Mouse (Mus musculus) liver, embryonic 14.5 days (tissue): ENCODE results near the gene Braf. TPM values are rescaled to one million over a fixed set of nuclear protein-coding genes. Genes with fewer than 3 reads are reported as not detected.

Experiments
- ATAC-seq: fragments of 200-750 bp; cut with Nextera tagmentation; 2 replicates; pipeline ENCODE4 v1.8.0; 2017; ENCODE audit warnings: moderate number of reproducible peaks, mild to moderate bottlenecking, moderate library complexity; ENCODE audit not compliant: insufficient read depth
- DNase-seq, 3 experiments: peaks; one replicate each; pipeline ENCODE4 v3.0.0-alpha.2; 2012 to 2013; ENCODE audit warnings: low read depth in 3 of 3, low spot score in 3 of 3
- H3K27ac ChIP-seq: fragments of 300-500 bp; sonication (generic); 2 replicates; pipeline ENCODE4 v1.5.1; 2014; ENCODE audit warnings: moderate library complexity, mild to moderate bottlenecking, control low read depth, inconsistent platforms
- H3K27me3 ChIP-seq: fragments of 300-500 bp; sonication (generic); 2 replicates; pipeline ENCODE4 v1.6.1; 2014; ENCODE audit warnings: mild to moderate bottlenecking, low read length, moderate library complexity; ENCODE audit not compliant: control insufficient read depth, insufficient read depth
- H3K36me3 ChIP-seq: fragments of 300-500 bp; sonication (generic); replicated peaks from 2 replicates; pipeline ENCODE4 v1.6.1; 2014; ENCODE audit warnings: low read depth; ENCODE audit not compliant: control insufficient read depth, insufficient read depth
- H3K4me1 ChIP-seq, 2 experiments: fragments of 200-500 bp in 1 of 2; fragments of 300-500 bp in 1 of 2; sonication (generic) in 1 of 2; replicated peaks; 2 replicates each; pipeline ENCODE4 v1.6.1; 2012 to 2014; ENCODE audit warnings: antibody characterized with exemption in 1 of 2, inconsistent platforms in 1 of 2, low read length in 1 of 2; ENCODE audit not compliant: control insufficient read depth in 2 of 2, insufficient read depth in 2 of 2
- H3K4me2 ChIP-seq: fragments of 300-500 bp; sonication (generic); 2 replicates; pipeline ENCODE4 v1.6.1; 2014; ENCODE audit warnings: low read depth, mild to moderate bottlenecking, control low read depth, moderate library complexity
- H3K4me3 ChIP-seq, 2 experiments: fragments of 200-500 bp in 1 of 2; fragments of 300-500 bp in 1 of 2; sonication (generic) in 1 of 2; 2 replicates each; pipeline ENCODE4 v1.5.1; 2012 to 2014; ENCODE audit warnings: low read depth in 2 of 2, low read length in 2 of 2, mild to moderate bottlenecking in 2 of 2, control low read depth in 1 of 2, inconsistent platforms in 1 of 2, moderate library complexity in 1 of 2; ENCODE audit not compliant: insufficient read depth in 1 of 2
- H3K9ac ChIP-seq: fragments of 300-500 bp; sonication (generic); replicated peaks from 2 replicates; pipeline ENCODE4 v1.6.1; 2014; ENCODE audit warnings: mild to moderate bottlenecking, control low read depth, moderate library complexity
- H3K9me3 ChIP-seq: fragments of 300-500 bp; sonication (generic); 2 replicates; pipeline ENCODE4 v1.6.1; 2016; ENCODE audit warnings: low read length, mixed read lengths; ENCODE audit not compliant: control insufficient read depth
- CTCF ChIP-seq: IDR thresholded peaks from 2 replicates; pipeline ENCODE4 v1.5.1; 2016; ENCODE audit warnings: antibody characterized with exemption, low read depth, control low read depth
- EP300 ChIP-seq: IDR thresholded peaks from 2 replicates; pipeline ENCODE4 v1.6.1; 2016; ENCODE audit warnings: antibody characterized with exemption, low read depth
- WGBS: fragments of 180-500 bp; shearing (Covaris S2); extraction: QIAGEN DNeasy Blood & Tissue Kit; methylation state at CpG from one replicate; pipeline ENCODE4 v1.1.7; 2014; ENCODE audit not compliant: insufficient replicate concordance; 5-methylcytosine and 5-hydroxymethylcytosine counted together
- polyA plus RNA-seq, 2 experiments: library from polyadenylated mRNA; depleted of rRNA in 1 of 2; stranded (reverse) in 1 of 2; unstranded in 1 of 2; fragments of >200 nt; fragmentation: Nextera tagmentation in 1 of 2; extraction: Ambion mirVana in 1 of 2; gene quantifications; 2 replicates each; pipeline versions ENCODE4 v1.2.1 to v1.2.3; 2012 to 2014

Gene Braf
- polyA plus RNA-seq, 2 experiments: 3.6 to 4.1 TPM

DNA sequence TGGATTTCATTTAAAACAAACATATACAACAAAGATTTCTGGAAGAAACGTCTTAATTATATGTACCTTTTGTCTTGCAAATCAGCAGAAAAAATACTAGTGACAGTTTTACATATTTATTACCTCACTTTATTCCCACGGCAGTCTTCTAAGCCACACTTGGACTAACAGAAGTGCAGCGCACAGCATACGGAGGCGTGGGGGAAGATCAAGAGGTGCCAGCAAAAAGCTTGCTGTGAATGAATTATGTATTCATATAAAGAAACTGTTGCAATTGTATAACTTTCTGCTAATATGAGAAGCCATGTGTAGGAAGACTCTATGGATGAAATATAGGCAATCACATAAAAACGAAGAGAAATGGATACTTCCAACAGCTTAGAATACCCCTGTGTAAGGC, 6.7 kb downstream of the Braf start:
- ATAC-seq: no peak
- WGBS: 79% methylated on average over 6 of the region's 6 CpGs
- Histone ChIP-seq H3K27me3 (no peaks in the 10 kb centered on the region), H3K9ac (no peak overlapping the region), H3K4me1 (peaks cover 5 to 7% of the 10 kb centered on the region in 2 experiments; a peak in 3 of 4 replicates), H3K4me2 (no peak overlapping the region), H3K9me3 (no peaks in the 10 kb centered on the region), H3K27ac (no peak overlapping the region), H3K4me3 (no peak overlapping the region), H3K36me3 (no peaks in the 10 kb centered on the region)
- no peak for DNase-seq
- TF ChIP-seq CTCF (no peak), EP300 (no peak)

GRCm38 (mm10) chr6:39717049-39717448, 8.2 kb downstream of the Braf start:
- no peak overlapping the region for H3K4me3 ChIP-seq
- H3K27me3 ChIP-seq: no peaks in the 10 kb centered on the region
- H3K9me3 ChIP-seq: no peaks in the 10 kb centered on the region
- no peak overlapping the region for H3K4me2 ChIP-seq
- 70% methylated on average over 2 of the region's 2 CpGs for WGBS
- no peak for ATAC-seq
- H3K4me1 ChIP-seq: no peaks in the 10 kb centered on the region
- H3K36me3 ChIP-seq: no peaks in the 10 kb centered on the region
- H3K9ac ChIP-seq: no peak overlapping the region
- no peak overlapping the region for H3K27ac ChIP-seq
- no peak for DNase-seq
- TF ChIP-seq CTCF (no peak), EP300 (no peak)

DNA sequence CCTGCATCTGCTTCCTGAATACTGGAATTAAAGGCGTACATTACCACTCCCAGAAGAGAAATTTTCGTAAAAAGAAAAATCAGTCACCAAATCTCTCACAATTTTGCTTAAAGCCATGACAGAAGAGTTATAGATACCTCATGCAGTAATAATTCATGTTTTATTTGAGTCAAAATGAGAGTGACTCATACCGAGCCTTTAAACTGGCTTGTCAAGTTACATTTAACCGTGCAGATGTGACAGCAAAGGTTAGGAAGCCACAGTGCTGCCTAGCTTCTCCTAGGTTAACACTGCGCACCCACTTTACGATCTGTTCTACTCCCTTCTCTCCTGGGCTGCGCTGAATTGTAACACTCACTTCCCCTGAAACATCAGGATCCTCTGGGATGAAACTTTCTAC, 10.9 kb downstream of the Braf start:
- ATAC-seq (no peak), DNase-seq (no peak)
- Histone ChIP-seq H3K4me1 (no peaks in the 10 kb centered on the region), H3K4me3 (no peak overlapping the region), H3K27me3 (no peaks in the 10 kb centered on the region), H3K27ac (no peak overlapping the region), H3K4me2 (no peak overlapping the region), H3K9ac (no peak overlapping the region), H3K9me3 (no peaks in the 10 kb centered on the region), H3K36me3 (no peaks in the 10 kb centered on the region)
- 75% methylated on average over 7 of the region's 7 CpGs for WGBS
- TF ChIP-seq EP300 (no peak), CTCF (no peak)

GRCm38 (mm10) chr6:39713399-39713798, 11.9 kb downstream of the Braf start:
- Histone ChIP-seq H3K27me3 (no peaks in the 10 kb centered on the region), H3K9me3 (no peaks in the 10 kb centered on the region), H3K4me2 (no peak overlapping the region), H3K4me1 (no peaks in the 10 kb centered on the region), H3K36me3 (no peaks in the 10 kb centered on the region), H3K27ac (no peak overlapping the region), H3K4me3 (no peak overlapping the region), H3K9ac (no peak overlapping the region)
- no peak for ATAC-seq
- DNase-seq: no peak
- 71% methylated on average over 3 of the region's 3 CpGs for WGBS
- TF ChIP-seq EP300 (no peak), CTCF (no peak)

GRCm38 (mm10) chr6:39705625-39706024, 19.6 kb downstream of the Braf start:
- Histone ChIP-seq H3K4me1 (no peaks in the 10 kb centered on the region), H3K4me2 (no peak overlapping the region), H3K27ac (no peak overlapping the region), H3K9me3 (no peaks in the 10 kb centered on the region), H3K27me3 (no peaks in the 10 kb centered on the region), H3K36me3 (no peaks in the 10 kb centered on the region), H3K9ac (no peak overlapping the region), H3K4me3 (no peak overlapping the region)
- TF ChIP-seq EP300 (no peak), CTCF (no peak)
- DNase-seq: no peak
- WGBS: 86% methylated on average over 4 of the region's 4 CpGs
- no peak for ATAC-seq
